Comparison of ENCODE assay signal across 12 mouse cellular contexts in the genomic region with DNA sequence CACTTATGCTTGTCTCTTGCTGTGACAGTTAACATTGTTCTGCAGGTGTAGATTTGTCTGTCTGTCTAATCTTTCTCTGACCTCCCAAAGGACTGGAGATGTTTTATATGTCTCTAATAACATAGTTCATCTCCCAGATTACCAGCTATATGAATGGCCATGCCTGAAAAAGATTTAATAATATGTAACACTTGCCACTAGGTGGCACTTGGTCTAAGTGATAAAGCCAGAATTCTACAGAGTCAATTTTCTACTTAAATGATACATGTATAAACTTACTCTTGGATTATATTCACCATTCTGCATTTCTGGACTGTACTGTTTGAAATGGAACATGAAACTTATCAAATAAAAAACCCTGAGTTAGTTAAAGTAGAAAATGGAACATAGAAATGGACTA.
DNase-seq lines count a peak whose midpoint lies in the region; ATAC-seq and TF ChIP-seq lines count a peak whose summit lies in the region.
"Had no signal": no experiment of that assay in that cellular context is flagged by ENCODE, and none has a peak within 500 bp of the region (broad histone marks: within the 10 kb centered on the region; RNA-seq: fewer than 3 reads in every experiment).

No protein-coding gene starts in this region.

- no peak overlapping the region for H3K9ac ChIP-seq in embryonic facial prominence, embryonic 14.5 days (ENCODE audit: low read depth, low read length)
- H3K9ac ChIP-seq: hindbrain, embryonic 13.5 days had no signal

- no peaks in the 10 kb centered on the region for H3K36me3 ChIP-seq in embryonic facial prominence, embryonic 14.5 days (ENCODE audit: control insufficient read depth, insufficient read depth, low read length)
- H3K36me3 ChIP-seq: hindbrain, embryonic 13.5 days had no signal

- DNase-seq in embryo, embryonic 11 days, result peak; percentile 46
- no peak for DNase-seq in embryo, embryonic 9.5 days (ENCODE audit: extremely low spot score)
- no peak for DNase-seq in layer of hippocampus, adult 2 months (ENCODE audit: low spot score in 2 of 2)
- no peak for DNase-seq in layer of hippocampus, postnatal 14 days (ENCODE audit: low spot score in 2 of 2)
- DNase-seq in A20 (ENCODE audit: low read depth, low spot score), result peak; percentile 55
- DNase-seq in embryonic facial prominence, embryonic 14.5 days (ENCODE audit: low spot score), result peak; percentile 56
- DNase-seq in heart, adult 9 months (ENCODE audit: low spot score in 2 of 2), result no peak
- no peak for DNase-seq in adrenal gland, postnatal 14 days
- DNase-seq: cerebellum, adult 11-12 months; heart, adult 18-20 months had no signal

- TF ChIP-seq CTCF in layer of hippocampus, adult 2 months (conservative IDR thresholded peaks at IDR 0.05), result peak; percentile 82

- H3K4me3 ChIP-seq in layer of hippocampus, adult 2 months, result no peak overlapping the region
- H3K4me3 ChIP-seq in embryonic facial prominence, embryonic 14.5 days (ENCODE audit: low read depth, low read length), result no peak overlapping the region
- H3K4me3 ChIP-seq: hindbrain, embryonic 13.5 days; myocyte had no signal

- H3K27ac ChIP-seq in layer of hippocampus, adult 2 months, result no peak overlapping the region
- no peak overlapping the region for H3K27ac ChIP-seq in embryonic facial prominence, embryonic 14.5 days (replicated peaks; ENCODE audit: low read depth, low read length)
- H3K27ac ChIP-seq: hindbrain, embryonic 13.5 days had no signal

- peaks cover under 1% of the 10 kb centered on the region; the same call in 1 of the 2 replicates for H3K4me1 ChIP-seq in embryonic facial prominence, embryonic 14.5 days (ENCODE audit: control insufficient read depth, insufficient read depth, low read length)

- no peak overlapping the region for H3K4me2 ChIP-seq in embryonic facial prominence, embryonic 14.5 days (ENCODE audit: low read depth, low read length)
- H3K4me2 ChIP-seq: hindbrain, embryonic 13.5 days had no signal

- no peaks in the 10 kb centered on the region for H3K9me3 ChIP-seq in embryonic facial prominence, embryonic 14.5 days (ENCODE audit: control insufficient read depth, low read length)
- H3K9me3 ChIP-seq: hindbrain, embryonic 13.5 days had no signal

- no peaks in the 10 kb centered on the region for H3K27me3 ChIP-seq in embryonic facial prominence, embryonic 14.5 days (replicated peaks; ENCODE audit: control insufficient read depth, insufficient read depth, low read length)
- H3K27me3 ChIP-seq: hindbrain, embryonic 13.5 days had no signal

- ATAC-seq in embryonic facial prominence, embryonic 14.5 days (ENCODE audit: low read depth), result no peak

Comparison
In these comparisons a context has a peak if more than half of its experiments do, and no peak if none do; other contexts are left out.
1. DNase-seq: peak in embryo, embryonic 11 days (single experiment), A20 (single experiment) and embryonic facial prominence, embryonic 14.5 days (single experiment); none in embryo, embryonic 9.5 days (single experiment), layer of hippocampus, adult 2 months (0 of 2), layer of hippocampus, postnatal 14 days (0 of 2), heart, adult 9 months (0 of 2) and adrenal gland, postnatal 14 days (single experiment).